Mouse (Mus musculus) frontal cortex, postnatal 10 days (tissue): ENCODE data around the gene Fgf2.

Experiments
- DNase-seq, 2 experiments: peaks; one replicate each; pipeline ENCODE4 v3.0.0; 2022; ENCODE audit warnings: low spot score in 2 of 2, mixed read lengths in 1 of 2

Fgf2 gene

DNA sequence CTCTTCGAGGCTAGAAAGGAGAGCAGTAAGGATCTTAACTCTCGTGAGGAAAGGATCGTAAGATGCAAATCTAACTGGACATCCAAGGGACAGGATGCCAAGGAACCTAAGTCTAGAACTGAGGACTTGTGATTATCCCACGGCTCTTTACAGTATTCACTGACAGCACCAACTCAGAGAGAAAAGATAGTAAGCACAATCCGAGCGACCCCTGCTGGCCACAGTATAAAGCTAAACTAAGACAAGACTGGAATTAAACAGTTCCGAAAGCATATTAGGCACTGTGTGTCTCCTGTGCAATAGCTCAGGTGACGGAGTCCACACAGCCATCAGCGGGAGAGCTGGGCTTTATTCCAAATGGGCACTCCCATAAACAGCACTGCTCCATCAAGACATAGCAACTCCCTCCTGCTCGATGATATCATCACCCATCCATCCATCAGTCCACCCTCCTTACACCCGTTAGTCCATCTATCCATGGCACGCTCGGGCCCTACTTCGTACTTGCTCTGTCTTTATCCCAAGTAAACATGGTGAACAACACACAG, 66.3 kb downstream of the Fgf2 start:
- peak; percentile 65 to 76 for DNase-seq

DNA sequence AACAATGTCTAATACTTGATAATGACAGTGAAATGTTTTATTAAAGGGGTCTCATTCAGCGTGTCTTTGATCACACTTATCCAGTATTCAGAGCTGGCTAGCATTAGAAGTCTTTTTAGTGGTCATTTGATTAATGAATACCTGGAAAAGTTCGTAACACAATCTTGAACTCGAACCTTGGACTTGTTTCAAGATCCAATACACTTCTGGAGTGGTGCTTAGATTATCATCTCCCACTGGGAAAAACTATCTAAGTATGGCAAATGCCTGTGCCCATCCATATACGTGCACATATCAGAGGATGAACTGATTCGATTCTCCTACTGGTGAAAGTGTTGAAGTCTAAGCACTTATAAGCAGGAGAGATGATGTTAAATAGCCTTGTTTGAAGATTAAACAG, 70.2 kb downstream of the Fgf2 start:
- no peak for DNase-seq

DNA sequence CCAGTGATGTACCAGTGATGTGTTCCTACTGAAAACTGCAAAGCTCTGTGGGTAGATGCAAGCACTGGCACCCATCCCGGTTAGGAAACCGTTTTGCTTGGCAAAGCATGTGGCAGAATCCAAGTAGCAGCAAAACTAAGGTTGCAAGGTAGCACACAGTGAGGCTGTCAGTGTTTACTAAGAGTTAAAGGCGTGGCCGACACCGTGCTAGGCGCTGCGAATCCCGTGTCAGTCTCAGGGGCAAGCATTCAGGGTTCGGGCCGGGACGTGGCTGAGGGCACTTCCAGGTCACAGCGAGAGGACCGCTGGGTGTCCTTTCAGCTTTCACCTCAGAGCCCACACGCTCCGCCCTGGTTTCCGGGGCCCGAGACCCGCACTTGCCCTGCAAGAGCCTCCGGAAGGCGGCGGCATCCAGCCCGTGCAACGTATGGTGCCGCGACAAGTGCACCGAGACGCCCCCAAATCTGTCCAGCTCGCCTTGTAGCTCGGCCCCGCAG, 70.9 kb downstream of the Fgf2 start:
- no peak for DNase-seq

DNA sequence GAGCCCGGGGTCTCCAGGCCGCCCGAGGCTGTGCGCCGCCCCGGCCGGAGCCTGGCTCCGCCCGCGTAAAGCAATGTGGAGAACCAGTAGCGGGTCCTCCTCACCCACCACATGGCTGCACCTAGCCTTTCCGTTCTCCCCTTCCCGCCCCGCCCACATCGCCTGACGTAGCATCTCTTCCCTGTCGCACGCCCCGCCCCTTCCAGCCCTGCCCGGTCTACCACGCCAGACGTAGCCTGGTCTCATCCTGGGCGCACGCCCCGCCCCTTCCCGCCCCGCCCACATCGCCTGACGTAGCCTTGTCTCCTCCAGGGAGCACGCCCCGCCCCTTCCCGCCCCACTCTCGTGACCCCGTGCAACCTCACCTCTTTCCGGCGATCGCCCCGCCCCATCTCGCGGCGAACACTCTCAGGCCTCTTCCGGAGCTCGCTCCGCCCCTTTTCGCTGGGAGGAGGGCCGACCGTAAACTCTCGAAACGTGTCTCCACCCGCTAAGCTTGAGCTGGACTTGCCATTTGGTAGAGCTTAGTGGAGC, 71.4 kb downstream of the Fgf2 start, which contains the start of gene Spata5:
Gene Spata5, plus strand, starts transcription at position 439 of the 534 bp plus-strand sequence.
- DNase-seq, result peak; percentile 97 to 98

- peak; percentile 88 to 93 for DNase-seq
Measured at GRCm38 (mm10) chr3:37420072-37420471, 71.9 kb downstream of the Fgf2 start, which contains the start of gene Nudt6. Nudt6 (minus strand) TSS chr3:37420211.

DNA sequence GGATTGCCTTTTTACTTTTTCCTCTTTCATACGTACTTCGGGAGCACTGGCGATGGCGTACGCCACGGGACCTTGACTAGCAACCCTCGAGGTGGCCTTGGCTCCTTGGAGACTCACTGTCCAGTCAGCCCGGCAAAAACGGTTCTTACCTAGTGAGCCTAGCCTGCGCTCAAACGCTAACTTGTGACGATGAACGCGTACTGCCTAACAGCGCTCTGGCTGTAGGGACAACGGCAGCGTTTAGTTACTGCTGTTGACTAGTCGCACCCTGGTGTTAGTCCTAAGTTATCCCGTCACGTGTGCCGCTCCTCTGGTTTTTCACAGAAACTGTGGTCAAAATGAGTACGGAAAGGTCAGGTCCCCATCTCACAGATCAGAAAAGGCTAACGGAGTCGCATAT, 72.5 kb downstream of the Fgf2 start:
- no peak for DNase-seq

DNA sequence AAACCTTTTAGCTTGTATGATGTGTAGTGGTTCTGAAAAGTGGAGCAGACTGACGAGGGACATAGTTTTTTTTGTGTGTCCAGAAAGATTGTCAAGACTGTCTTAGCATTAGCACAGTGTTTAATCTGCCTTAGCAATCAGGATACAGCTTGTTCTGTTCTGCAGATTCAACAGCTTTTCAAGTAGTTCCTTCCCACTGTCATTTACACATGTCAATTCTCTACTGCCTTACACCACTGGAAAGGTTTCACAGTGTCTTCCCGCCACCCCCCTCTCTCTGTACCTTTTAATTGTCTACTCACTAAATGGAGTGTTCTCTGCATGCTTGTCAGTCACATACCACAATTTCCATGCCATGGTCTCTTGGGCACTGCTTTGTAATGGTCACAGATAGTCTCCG, 73.0 kb downstream of the Fgf2 start:
- DNase-seq, result no peak

GRCm38 (mm10) chr3:37426069-37426468, 77.9 kb downstream of the Fgf2 start:
- no peak for DNase-seq

DNA sequence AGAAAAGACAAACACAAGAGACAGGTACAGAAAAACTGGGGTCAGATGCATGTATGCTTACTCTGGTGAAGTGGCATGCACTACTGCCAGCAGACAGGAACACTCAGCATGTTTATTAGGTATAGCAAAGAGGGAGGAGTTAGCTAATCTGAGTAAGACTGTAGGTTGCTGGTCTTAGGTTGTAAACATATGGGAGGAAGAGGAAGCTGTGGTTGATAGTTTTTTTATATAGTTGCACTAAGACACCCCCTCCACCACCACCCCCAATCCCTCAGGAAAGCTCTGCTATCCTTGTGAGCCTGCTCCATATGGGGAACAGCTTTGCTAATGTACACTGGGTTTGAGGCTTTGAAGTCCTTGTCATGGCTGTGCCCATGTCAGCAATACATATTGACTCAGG, 82.2 kb downstream of the Fgf2 start:
- no peak for DNase-seq

- DNase-seq, result no peak
Measured at GRCm38 (mm10) chr3:37439770-37440169, 91.6 kb downstream of the Fgf2 start.

DNA sequence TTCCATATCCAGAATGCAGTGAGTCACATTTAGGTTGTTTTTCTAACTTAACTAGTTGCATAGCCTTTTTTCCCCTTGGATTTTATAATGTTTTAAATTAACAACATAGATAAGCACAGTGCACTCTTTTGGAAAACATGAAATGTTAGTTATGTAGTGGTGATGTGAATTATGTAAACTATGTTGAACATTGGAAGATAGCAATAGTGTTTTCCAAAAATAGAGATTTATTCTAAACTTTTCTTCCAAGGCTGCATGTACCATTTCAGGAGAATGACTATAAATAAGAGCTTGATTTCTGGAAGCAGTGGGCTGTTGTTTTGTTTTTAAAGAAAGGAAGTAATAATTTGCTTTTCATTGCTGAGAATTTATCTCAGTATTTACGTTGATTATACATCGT, 95.3 kb downstream of the Fgf2 start:
- no peak for DNase-seq

GRCm38 (mm10) chr3:37455992-37456391, 107.8 kb downstream of the Fgf2 start:
- no peak for DNase-seq
